Mouse (Mus musculus): ENCODE data around the gene Lbx2.

Gene Lbx2

DNA sequence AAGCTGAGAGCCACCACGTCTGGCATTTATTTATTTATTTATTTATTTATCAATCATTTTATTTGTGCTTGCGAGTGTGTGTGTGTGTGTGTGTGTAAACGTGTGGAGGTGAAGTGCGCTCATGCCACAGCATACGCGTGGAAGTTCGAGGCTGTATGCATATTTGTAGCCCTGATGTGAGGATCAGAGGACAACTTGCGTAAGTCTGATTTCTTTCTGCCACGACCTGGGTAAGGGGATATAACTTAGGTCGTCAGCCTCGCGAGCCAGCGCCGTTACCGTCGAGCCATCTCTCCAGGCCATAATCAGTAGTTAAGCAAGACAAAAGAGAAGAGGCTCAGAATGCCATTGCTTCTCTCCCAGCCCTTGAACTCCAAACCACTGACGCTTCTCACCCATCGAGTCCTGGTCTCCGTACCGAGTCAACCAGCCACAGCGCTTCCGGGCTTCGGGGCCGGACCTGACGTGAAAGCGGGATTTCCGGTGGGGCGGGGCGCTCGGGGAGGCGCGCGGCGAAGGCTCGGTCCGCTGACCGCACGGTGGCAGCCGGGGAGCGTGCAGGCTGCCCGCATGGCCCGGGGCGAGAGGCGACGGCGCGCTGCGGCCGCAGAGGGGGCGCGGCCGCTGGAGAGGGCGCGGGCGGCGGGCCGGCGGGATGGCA is 29.0 kb downstream of the Lbx2 start, which contains the start of gene Mogs:
Gene Mogs, plus strand, starts transcription at position 486 of the 661 bp plus-strand sequence.
- DNase-seq, result peak; percentile 97

DNA sequence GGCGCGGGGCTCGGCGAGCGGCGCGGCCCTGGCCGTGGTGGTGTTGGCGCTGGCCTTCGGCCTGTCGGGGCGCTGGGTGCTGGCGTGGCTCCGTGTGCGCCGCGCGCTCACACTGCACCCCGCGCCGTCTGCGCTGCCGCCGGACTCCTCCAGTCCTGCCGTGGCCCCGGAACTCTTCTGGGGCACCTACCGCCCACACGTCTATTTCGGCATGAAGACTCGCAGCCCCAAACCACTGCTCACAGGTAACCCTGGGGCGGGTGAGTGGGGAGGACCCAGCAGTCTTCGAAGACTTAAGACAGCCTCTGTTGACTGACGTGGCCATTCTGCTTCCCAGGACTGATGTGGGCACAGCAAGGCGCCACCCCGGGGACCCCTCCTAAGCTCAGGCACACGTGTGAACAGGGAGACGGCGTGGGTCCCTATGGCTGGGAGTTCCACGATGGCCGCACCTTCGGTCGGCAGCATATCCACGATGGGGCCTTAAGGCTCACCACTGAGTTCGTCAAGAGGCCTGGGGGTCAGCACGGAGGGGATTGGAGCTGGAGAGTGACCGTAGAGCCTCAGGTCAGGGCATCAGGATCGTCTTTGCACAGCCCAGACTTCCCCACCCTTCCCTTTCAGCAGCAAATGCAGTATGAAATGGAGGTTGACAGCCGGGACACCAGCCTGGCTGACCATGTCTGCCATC is 29.7 kb downstream of the Lbx2 start:
- no peak for DNase-seq

DNA sequence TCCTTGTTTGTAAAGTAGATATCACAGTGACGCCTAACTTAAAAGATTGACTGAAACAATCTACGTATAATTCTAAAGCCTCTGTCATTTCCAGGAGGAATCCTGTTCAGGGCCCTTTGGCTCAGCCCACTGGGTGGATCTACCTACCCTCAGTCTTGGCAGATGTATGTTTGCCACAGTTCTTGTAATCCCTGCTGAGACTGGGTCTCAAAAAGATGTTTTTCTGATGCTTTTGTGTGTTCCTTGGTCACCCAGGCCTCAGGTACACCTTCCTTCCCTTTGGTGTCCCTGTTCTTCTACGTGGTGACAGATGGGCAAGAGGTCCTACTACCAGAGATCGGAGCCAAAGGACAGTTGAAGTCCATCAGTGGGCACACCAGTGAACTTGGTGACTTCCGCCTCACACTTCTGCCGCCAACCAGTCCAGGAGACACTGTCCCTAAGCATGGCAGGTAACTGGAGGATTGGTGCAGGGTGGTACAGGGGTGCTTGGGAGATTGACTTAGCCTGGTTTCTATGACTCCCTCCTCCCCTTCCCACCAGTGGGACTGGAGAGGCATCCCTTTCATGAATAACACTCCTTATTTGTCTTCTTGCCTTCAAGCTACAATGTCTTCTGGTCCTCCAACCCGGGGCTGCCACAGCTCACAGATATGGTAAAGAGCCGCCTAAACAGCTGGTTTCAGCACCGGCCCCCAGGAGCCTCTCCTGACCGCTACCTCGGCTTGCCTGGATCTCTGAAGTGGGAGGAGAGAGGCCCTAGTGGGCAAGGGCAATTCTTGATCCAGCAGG is 30.4 kb downstream of the Lbx2 start:
- DNase-seq, result no peak

DNA sequence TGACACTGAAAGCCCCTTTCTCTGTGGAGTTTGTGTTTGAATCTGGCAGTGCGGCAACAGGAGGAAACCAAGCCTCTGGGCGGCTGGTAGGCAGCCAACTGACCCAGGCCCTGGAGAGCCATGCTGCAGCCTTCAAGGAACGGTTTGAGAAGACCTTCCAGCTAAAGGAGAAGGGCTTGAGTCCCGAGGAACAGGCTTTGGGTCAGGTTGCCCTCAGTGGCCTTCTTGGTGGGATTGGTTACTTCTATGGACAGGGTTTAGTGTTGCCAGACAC is 30.9 kb downstream of the Lbx2 start:
- DNase-seq, result no peak

DNA sequence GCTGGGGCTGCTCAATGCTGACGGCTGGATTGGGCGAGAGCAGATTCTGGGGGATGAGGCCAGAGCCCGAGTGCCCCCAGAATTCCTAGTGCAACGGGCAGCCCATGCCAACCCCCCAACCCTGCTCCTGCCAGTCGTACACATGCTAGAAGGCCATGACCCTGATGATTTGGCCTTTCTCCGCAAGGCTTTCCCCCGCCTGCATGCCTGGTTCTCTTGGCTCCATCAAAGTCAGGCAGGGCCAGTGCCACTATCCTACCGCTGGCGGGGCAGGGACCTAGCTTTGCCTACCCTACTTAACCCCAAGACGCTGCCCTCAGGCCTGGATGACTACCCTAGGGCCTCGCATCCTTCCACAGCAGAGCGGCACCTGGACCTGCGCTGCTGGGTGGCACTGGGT is 31.4 kb downstream of the Lbx2 start:
- no peak for DNase-seq

DNA sequence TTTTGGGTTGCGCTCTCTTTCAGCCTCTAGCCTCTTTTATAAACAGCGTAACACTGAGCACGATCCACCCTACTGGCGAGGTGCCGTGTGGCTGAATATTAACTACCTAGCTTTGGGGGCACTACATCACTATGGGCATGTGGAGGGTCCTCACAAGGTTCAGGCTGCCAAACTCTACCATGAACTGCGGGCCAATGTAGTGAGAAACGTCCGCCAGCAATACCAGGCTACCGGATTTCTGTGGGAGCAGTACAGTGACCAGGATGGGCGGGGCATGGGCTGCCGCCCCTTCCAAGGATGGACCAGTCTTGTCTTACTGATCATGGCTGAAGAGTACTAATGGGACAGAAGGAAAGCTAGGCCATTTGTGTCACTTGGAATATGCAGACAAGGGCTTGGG is 32.2 kb downstream of the Lbx2 start:
- no peak for DNase-seq

DNA sequence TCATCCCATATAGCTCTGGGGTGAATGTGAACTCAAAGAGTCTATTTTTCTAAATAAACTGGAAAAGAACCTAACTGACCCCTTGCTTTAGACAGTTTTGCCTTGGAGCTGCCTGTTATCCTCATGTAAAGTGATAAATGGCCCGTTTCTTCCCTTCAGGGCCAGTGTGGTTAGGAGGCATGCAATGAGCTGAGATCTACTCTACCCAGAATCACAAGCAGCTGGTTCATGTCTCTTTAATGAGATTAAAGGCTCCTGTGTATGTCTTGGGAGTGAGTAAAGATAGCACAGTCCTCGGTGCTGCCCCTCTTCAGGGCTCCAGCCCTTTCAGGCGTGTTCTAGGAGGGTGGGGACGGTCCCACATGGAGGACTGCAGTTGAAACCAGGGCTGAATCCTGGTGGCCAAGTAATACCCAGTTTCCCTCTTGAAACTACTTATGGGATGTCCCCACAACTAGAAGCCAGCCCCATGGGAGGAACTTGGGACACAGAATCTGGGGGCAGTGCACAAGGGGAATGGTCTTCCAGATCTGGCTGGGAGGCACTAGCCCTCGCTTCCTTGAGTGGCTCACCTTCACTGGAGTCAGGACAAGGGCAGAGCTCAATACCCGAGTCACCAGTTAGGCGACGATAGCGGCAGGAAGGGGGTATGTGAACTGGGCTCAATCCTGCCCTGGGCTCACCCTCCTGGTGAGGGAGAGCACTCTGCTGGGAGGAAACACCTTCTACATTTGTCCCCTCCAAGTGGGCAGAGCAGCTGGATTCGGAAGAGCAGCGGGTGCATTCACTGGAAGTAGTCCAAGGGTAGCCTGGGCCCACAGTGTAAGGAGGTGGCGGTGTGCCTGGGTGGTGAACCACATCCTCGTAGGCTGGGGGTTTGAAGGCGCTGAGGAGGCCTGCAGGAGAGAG is 32.9 kb downstream of the Lbx2 start:
- no peak for DNase-seq

DNA sequence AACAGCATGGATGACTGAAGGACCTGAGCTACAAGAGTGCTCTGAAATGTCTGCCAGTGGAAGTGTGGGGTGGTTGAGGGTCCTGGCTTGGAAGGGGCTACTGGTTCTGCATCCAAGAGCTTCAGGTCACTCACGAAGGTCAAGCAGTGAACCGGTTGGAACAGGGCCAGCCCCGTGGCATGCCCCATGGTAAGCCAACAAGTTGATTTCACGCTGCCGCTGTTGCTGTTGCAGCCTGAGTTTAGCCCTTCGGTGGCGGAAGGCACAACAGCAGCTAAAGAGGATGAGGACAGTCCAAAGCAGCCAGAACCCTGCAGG is 33.5 kb downstream of the Lbx2 start:
- no peak for DNase-seq

DNA sequence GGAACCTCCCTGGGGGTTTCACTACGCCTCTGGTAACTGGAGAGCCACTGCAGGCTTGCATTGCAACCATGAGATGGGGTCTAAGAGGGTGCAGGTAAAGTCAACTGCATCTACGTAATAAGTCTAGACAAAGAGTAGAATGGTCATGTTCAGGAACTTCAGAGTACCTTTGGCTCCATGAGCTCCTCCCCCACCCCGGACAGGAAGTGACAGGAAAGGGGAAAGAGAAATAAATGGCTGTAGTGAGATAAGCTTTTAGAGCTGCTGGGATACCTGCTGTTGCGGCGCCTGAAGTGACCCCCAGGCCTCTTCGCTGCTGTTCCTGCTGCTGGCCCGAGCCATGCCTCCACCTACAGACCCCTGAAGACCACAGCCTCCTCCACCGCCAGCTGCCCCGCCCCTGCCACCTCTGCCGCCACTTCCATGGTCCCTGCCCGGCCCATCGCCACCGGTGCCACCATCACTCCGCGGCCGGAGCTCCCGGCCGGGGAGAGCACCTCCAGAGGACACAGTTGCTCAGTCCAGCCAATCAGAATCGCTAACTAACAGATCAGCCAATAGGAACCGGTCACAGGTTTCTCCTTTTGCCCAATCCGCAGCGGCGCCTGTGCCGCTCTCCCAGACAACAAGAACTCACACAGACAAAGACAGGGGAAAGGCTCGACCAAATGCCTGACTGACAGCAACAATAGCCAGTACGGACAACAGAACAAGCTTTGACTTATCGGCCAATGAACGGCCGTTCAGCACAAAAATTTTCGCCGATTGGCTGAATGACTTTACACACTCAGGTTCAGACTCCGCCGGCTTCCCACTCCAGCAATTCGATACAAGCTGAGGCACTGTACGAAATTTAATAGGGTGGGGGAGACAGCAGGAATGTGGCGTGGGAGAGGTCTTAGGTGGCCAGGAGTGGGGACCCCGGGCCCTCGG is 35.0 kb downstream of the Lbx2 start, which contains the start of gene Wbp1:
Gene Wbp1, minus strand, starts transcription at position 630 of the 933 bp plus-strand sequence.
- DNase-seq, result peak; percentile 98

DNA sequence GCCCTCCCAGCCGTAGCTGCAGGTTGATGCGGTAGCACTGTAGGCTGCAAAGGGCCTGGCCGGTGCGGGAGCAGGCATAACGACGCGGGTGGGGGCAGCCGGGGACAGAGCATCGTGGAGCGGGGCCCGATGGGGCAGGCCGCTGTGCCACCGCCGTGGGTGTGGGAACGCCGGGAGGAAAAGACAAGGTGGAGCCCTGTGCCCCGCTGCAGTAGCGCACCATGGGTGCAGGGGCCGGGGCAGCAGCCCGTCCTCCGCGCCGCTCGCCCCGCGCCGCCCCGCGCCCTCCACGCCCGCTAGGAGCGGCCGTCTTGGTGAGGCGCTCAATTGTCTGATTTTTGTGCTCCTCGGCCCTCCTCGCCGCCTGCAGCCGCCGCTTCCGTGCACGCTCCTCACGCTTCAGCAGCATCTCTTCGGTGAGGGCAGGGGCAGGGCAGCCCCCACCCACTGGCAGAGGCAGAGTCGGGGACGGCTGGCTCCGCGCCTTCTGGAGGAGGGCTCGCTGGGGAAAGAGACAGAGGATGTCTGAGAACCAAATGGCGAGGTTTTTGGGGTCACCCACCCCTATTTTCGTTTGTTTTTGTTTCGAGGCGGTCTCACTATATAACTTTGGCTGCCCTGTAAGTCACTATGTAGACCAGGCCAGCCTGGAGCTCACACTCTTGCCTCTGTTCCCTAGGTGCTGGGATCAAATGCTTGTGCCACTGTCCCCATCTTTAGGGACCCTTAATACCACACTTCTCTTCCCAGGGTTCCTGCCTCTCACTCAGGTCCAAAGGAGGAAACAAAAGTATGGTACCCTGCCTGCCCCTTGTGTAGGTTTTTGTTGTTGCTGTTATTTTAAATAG is 35.9 kb downstream of the Lbx2 start:
- DNase-seq, result peak; percentile 40

DNA sequence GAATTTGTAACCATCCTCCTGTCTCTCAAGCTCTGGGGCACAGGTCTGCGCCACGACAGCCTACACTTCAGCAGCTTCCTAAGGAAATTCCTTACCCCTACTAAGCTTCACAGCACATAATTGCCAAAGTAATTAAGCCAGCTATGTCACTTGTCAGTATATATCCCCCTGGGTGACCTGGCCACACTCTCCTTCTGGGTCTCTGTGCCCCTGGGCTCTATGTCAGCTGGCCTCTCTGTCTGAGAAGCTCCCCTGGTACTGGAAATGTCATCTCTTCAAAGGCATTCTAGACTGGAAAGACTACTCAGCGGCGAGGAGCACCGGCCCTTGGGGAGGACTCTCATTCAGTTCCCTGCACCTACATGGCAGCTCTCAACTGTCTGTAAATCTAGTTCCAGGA is 36.8 kb downstream of the Lbx2 start:
- DNase-seq, result no peak

DNA sequence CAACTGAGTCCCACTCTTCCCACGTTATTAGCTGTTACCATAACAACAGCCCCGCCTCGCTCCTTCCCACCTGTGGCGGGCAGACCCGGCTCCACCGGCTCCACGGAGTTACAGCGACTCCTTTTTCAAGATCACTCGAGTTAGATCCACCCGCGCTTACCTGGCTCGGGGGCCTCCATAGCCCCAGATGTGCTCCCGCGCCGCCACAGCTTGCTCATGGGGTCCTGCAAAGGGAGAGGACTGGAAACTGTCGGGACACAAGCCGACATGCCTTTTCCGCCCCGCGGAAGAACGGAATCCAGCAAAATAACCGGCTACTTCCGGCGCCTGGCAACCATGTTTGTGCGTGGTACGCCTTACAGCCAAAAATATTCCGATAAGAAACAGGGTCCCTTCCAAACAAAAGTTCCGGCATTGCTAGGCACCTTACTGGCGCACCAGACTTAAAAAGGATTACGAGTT is 38.7 kb downstream of the Lbx2 start:
- DNase-seq, result peak; percentile 96

DNA sequence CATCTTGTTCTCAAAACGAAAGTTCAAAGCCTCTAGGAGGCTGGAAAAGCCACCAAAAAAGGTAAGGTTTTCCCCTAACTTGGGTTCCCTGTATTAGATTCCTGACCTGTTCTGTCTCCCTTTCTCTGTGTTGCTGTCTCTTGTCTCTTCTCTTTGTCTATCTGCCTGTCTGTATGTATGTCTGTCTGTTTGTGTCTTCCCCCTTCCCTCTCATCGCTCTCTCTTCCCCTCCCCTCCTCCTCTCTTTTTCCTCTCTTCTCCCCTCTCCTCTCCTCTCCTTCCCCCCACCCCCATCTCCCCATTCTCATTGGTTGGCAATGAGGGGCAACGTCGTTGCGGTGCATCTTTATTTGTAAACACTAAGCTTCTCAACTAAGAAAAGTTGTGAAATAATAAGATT is 39.2 kb downstream of the Lbx2 start, which contains the start of gene Ino80b:
Gene Ino80b, minus strand, starts transcription at position 101 of the 400 bp plus-strand sequence.
- no peak for DNase-seq

DNA sequence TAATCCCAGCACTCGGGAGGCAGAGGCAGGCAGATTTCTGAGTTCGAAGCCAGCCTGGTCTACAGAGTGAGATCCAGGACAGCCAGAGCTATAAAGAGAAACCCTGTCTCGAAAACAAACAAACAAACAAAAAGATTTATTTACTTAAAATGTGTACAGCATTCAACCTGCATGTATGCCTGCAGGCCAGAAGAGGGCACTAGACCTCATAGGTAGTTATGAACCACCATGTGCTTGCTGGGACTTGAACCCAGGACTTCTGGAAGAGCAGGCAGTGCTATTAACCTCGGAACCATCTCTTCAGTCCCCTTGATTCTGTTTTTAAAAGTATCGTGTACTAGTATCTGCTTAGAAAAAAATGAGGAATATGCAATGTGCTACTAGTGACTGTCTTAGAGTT is 41.3 kb downstream of the Lbx2 start:
- no peak for DNase-seq

DNA sequence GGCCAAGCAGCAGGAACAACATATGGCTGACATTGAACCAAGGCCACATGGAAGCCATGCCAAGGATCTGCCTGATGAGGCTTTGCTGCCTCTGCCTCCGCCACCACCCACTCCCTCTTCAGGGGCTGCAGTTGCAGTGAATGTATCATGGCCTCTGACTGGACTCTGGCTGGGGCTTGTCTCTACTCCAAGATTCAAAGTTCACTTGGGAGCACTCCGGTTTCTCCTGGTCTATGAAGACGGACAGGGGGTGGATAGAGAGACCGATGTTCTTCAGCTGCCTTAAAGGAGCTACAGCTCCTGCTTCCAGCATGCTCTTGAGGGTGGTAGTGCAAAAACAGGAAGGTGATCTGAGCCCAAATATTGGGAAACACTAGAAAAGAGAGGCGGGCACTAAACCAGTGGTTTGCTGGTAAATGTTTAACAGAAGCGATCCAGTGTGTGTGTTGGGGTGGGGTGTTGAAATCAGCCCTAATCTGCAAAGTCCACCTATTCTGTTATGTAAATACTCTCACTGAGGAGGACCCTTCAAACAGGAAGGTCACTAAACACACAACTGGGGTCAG is 45.4 kb downstream of the Lbx2 start:
- peak; percentile 46 for DNase-seq

DNA sequence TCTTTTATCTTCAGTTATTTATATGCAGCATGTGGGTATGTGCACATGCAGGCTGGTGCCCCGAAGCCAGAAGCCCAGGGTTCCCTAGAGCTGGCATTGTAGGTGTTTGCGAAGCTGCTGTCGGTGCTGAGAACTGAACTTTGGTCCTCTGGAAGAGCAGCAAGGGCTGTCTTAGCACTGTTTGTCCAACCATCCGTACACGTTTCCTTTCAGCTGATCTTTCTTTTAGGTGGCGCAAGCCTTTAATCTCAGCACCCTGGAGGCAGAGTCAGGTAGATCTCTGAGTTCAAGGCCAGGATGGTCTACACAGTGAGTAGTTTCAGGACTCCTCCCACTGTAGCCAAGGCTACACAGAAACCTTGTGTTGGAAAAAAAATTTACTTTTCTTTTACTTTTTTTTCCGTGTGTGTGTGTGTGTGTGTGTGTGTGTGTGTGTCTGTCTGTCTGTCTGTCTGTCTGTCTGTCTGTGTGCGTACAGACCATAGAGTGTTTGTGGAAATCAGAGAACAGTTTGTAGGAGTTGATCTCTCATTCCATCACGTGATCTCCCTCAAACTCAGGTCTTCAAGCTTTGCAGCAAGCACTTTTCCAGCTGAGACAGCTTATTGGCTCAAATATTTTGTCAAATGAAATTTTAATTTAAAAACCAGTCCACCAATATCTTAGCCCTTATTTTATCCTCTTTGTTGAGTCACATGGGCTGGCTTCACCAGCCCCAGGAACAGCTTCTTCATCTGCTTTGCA is 46.2 kb downstream of the Lbx2 start:
- no peak for DNase-seq

DNA sequence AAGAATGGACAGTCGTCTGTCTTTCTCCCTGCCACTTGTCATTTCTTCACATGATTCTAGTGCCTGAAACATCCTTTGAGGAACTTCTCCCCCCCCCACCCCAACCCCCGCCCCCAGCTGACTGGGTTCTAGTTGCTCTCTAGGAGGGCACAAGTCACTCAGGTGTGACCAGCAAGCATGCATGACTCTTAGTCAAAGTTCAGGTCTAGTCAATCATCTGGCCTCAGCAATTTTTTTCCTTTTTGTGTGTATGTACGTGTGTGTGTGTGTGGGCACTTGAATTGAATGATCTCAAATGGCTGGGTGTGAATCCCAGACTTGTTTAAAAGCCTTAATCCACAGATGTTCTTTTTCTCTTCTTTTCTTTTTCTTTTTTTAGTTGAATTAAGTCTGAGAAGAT is 48.1 kb downstream of the Lbx2 start:
- DNase-seq, result no peak

DNA sequence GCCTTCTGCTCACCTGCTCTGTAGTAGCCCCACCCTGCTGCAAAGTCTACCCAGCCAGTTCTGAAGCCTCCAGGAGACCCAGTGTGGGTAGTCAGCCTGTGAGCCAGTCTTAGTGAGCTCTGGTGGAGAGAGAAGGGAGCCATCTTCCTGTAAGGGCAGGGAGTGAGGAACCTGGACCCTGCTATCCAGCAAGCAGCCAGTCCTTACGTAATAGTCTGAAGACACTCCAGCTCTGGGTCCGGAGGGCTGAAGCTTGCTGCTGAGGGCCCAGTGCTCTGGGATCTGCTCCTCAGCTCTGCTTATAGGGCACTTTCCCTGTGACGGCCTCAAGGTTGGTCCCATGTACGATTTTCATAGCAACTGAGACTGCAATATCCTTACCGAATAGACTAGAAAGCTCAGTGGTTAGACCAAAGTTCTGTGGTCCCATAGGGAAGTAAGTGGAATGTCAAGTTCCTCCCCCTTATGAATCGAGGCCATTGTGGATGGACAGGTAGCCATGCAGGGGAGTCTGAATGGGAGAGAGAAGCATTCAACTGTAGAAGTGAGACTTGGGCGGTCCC is 48.9 kb downstream of the Lbx2 start, which contains the start of gene Rtkn:
Gene Rtkn, plus strand, starts transcription at position 513 of the 563 bp plus-strand sequence.
- no peak for DNase-seq

DNA sequence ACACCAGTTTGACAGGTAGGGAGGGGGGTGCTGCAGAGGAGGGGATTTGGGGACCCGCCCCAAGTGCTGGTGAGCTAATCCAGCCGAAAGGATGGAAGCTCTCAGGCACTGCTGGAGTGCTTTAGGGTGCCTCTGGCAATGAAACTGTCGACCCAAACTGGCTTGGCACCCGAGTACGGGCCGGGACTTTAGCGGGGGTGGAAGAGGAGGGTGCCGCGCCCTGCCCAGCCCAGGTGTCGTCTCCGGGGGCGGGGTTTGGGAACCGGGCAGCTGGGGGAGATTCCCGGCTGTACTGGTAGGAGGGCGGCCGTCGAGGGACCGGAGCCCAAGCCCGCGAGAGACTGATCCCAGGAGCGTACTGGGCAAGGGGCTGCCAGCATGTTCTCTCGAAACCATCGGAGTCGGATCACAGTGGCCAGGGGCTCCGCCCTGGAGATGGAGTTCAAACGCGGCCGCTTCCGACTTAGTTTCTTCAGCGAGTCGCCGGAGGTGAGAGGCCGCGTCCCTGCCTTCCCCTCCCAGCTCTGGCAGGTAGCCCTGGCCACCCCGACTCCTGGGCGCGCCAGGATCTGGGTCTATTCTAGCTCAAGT is 49.5 kb downstream of the Lbx2 start:
- peak; percentile 74 for DNase-seq
